Mouse (Mus musculus) heart, embryonic 15.5 days (tissue): Measurements from ENCODE around the gene Cisd3. TPM values are rescaled to one million over a fixed set of nuclear protein-coding genes. Genes with fewer than 3 reads are reported as not detected.
"Not testable (repeated sequence)": the region's sequence is repeated elsewhere in the genome, so short reads cannot be mapped to it uniquely, and the experiment has no call there.

Experiments
- ATAC-seq: fragments of 200-750 bp; cut with Nextera tagmentation; replicated peaks from 2 replicates; pipeline ENCODE4 v1.8.0; 2017; ENCODE audit warnings: low read depth, moderate TSS enrichment; ENCODE audit not compliant: insufficient number of reproducible peaks, insufficient read depth, low FRiP score
- H3K27ac ChIP-seq: fragments of 300-500 bp; sonication (generic); 2 replicates; pipeline ENCODE4 v1.5.1; 2015; ENCODE audit warnings: mild to moderate bottlenecking, inconsistent platforms
- H3K27me3 ChIP-seq: fragments of 300-500 bp; sonication (generic); 2 replicates; pipeline ENCODE4 v1.6.1; 2015; ENCODE audit warnings: inconsistent platforms
- H3K36me3 ChIP-seq: fragments of 300-500 bp; sonication (generic); 2 replicates; pipeline ENCODE4 v1.6.1; 2015; ENCODE audit warnings: mild to moderate bottlenecking, inconsistent platforms
- H3K4me1 ChIP-seq: fragments of 300-500 bp; sonication (generic); replicated peaks from 2 replicates; pipeline ENCODE4 v1.6.1; 2015; ENCODE audit warnings: inconsistent platforms
- H3K4me2 ChIP-seq: fragments of 300-500 bp; sonication (generic); 2 replicates; pipeline ENCODE4 v1.6.1; 2015; ENCODE audit warnings: inconsistent platforms, mild to moderate bottlenecking, moderate library complexity
- H3K4me3 ChIP-seq: fragments of 300-500 bp; sonication (generic); 2 replicates; pipeline ENCODE4 v1.5.1; 2015; ENCODE audit warnings: mild to moderate bottlenecking, inconsistent platforms
- H3K9ac ChIP-seq: fragments of 300-500 bp; sonication (generic); 2 replicates; pipeline ENCODE4 v1.6.1; 2015; ENCODE audit warnings: mild to moderate bottlenecking, inconsistent platforms
- H3K9me3 ChIP-seq: fragments of 300-500 bp; sonication (generic); replicated peaks from 2 replicates; pipeline ENCODE4 v1.6.1; 2016; ENCODE audit warnings: inconsistent platforms
- WGBS: fragments of 180-500 bp; shearing (Covaris S2); methylation state at CpG from one replicate; pipeline ENCODE4 v1.1.7; 2015; ENCODE audit warnings: mixed read lengths; 5-methylcytosine and 5-hydroxymethylcytosine counted together
- polyA plus RNA-seq: library from polyadenylated mRNA; unstranded; fragments of >200 nt; fragmentation: Nextera tagmentation; extraction: Ambion mirVana; gene quantifications from 2 replicates; pipeline ENCODE4 v1.2.1, GENCODE M21; 2015

The Cisd3 gene
- polyA plus RNA-seq, 1 experiment from 2014 or later, result 69.4 TPM

GRCm38 (mm10) chr11:97700746-97701580 is 15.3 kb downstream of the Cisd3 start:
- WGBS, result 18% methylated on average over 30 of the region's 30 CpGs
- peak overlapping the region; percentile 98 for H3K4me2 ChIP-seq
- peak overlapping the region; percentile 86 for H3K4me3 ChIP-seq
- H3K9me3 ChIP-seq, result no peaks in the 10 kb centered on the region
- H3K9ac ChIP-seq, result peak overlapping the region; percentile 86
- H3K36me3 ChIP-seq, result peaks cover 9% of the 10 kb centered on the region; the same call in 1 of the 2 replicates
- peaks cover 51% of the 10 kb centered on the region for H3K4me1 ChIP-seq
- 0 out of 2 replicates have a peak, but pooled peaks have one; percentile 3 for ATAC-seq
- no peaks in the 10 kb centered on the region for H3K27me3 ChIP-seq
- H3K27ac ChIP-seq, result peak overlapping the region; percentile 100

DNA sequence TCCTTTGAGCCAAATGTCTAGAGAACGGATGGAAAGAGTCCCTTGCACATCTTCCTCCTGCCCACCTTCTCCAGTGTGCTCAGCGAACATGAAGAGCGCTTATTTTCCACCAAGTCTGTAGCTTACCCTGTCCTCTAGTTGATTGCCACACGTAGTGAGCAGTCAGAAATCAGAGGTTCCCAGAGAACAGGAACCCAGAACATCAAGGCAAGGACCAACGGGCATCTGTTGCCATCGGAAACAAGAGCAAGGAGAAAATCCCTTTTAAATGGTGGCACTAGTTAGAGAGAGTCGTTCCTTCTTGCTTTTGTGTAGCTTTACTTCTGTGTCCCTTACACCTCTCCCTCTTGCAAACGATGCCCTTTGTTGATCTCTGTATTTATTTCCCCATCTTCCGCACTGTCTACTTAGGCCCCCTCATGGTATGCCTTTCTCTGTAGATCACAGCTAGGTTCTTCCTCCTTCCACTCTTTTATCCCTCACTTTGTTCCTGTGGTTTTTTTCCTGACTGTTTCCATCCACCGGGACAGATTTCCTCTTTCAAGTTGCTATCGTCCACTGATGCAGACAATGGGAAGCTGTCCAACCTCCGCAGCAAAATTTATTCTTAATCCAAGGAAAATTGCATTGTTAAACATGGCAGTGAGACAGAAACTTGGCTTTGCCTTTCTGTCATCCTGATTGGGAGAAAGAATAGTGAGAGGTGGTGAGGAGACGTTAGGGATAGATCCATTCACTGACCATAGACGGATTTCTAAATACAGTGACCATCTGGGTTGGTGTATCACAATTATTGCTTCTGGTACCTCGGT is 16.2 kb downstream of the Cisd3 start:
- no peak for ATAC-seq
- no peaks in the 10 kb centered on the region for H3K9me3 ChIP-seq
- H3K27me3 ChIP-seq, result no peaks in the 10 kb centered on the region
- peaks cover 17% of the 10 kb centered on the region for H3K36me3 ChIP-seq
- 48% methylated on average over 15 of the region's 15 CpGs for WGBS
- peak overlapping the region; percentile 86 for H3K4me3 ChIP-seq
- peaks cover 43% of the 10 kb centered on the region for H3K4me1 ChIP-seq
- peak overlapping the region; percentile 98 for H3K4me2 ChIP-seq
- H3K9ac ChIP-seq, result no peak overlapping the region; the same call in 1 of the 2 replicates
- H3K27ac ChIP-seq, result peak overlapping the region; percentile 100

DNA sequence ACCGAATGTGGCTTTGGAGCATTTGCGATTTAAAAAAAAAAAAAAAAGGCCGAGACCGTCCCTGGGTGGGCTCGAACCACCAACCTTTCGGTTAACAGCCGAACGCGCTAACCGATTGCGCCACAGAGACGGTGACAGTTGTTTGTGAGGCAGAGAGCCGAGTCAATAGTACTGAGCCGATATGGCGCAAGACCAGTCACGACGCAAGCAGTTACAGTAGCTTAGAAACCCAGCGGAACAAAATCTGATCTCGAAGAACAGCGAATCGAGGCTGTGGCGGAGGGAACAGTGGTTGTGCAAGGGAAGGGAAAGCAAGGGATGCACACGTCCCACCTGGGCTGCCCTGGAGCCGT is 16.7 kb downstream of the Cisd3 start:
- no peak for ATAC-seq

DNA sequence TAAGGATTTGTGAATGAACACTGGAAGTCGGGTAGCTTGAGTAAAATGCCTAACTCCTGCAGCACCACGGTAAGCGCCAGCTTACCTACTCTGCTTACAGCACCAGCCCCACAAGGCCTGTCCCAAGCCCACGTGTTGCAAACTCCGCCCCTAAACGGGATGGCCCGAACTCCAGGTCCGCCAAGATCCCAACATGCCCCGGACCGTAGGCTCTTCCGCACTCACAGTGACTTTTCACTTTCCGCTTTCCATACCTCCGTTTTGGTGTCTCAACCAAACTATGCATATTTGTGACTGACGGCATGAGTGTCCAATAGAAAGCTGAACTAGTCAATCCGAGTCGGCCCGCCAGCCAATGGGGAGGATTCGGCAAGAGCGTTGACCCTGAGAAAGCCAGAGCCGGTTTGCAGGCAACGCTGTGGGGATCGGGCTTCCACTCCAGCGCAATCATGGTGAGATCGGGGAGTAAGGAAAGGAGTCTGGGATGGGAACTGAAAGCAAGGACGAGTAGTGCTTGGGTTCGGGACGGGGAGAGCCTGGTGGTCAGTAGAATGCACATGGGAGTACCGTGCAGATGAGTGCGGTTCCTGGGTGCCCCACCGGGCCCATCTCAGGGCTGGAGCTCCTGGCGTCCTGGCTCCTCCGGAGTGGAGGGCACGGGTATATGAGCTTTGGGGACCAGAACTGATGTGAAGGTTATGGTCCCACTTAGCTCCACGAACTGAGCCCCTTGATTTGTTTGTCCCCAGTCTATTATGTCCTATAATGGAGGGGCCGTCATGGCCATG is 17.6 kb downstream of the Cisd3 start, which contains the start of gene Psmb3:
Gene Psmb3 (plus strand): TSS at position 361 of the 788 bp plus-strand sequence.
- Histone ChIP-seq H3K9ac (peak within 1 kb of the TSS; percentile 87), H3K27ac (peak within 1 kb of the TSS; percentile 100), H3K4me1 (peaks cover 28% of the 10 kb centered on the region), H3K9me3 (no peaks in the 10 kb centered on the region), H3K36me3 (peaks cover 32% of the 10 kb centered on the region), H3K27me3 (no peaks in the 10 kb centered on the region), H3K4me3 (peak within 1 kb of the TSS; percentile 86), H3K4me2 (peak within 1 kb of the TSS; percentile 98)
- peak; percentile 86 for ATAC-seq
- WGBS, result under 1% methylated on average over 35 of the region's 35 CpGs

More for the DNA sequence above, 16.7 kb downstream of the Cisd3 start:
- Histone ChIP-seq H3K4me3 (peak overlapping the region; percentile 86), H3K4me2 (peak overlapping the region; percentile 98), H3K27me3 (no peaks in the 10 kb centered on the region), H3K4me1 (peaks cover 37% of the 10 kb centered on the region), H3K9me3 (no peaks in the 10 kb centered on the region), H3K36me3 (peaks cover 23% of the 10 kb centered on the region), H3K27ac (peak overlapping the region; percentile 100), H3K9ac (peak overlapping the region; percentile 71)
- WGBS, result under 1% methylated on average over 24 of the region's 24 CpGs

DNA sequence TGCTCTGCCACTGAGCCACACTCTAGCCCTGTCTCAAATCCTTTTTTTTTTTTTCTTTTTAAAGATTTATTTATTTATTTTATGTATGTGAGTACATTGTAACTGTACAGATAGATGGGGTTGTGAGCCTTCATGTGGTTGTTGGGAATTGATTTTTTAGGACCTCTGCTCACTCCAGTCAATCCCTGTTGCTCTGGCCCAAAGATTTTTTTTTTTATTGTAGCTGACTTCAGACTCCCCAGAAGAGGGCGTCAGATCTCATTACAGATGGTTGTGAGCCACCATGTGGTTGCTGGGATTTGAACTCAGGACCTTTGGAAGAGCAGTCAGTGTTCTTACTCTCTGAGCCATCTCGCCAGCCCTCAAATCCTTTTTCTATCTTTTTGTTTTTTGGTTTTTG is 24.4 kb downstream of the Cisd3 start:
- peaks cover 62% of the 10 kb centered on the region for H3K36me3 ChIP-seq
- 83% methylated on average over 2 of the region's 2 CpGs for WGBS
- H3K9me3 ChIP-seq, H3K4me2 ChIP-seq, H3K27me3 ChIP-seq, ATAC-seq, H3K4me3 ChIP-seq, H3K27ac ChIP-seq, H3K9ac ChIP-seq: not testable (repeated sequence)
- H3K4me1 ChIP-seq, result peaks cover 14% of the 10 kb centered on the region

GRCm38 (mm10) chr11:97711200-97711900 is 25.7 kb downstream of the Cisd3 start:
- Histone ChIP-seq H3K27ac (no peak overlapping the region), H3K4me1 (peaks cover 16% of the 10 kb centered on the region), H3K9me3 (no peaks in the 10 kb centered on the region), H3K4me2 (no peak overlapping the region), H3K9ac (no peak overlapping the region), H3K4me3 (no peak overlapping the region), H3K27me3 (no peaks in the 10 kb centered on the region), H3K36me3 (peaks cover 52% of the 10 kb centered on the region)
- WGBS, result 78% methylated on average over 13 of the region's 13 CpGs
- ATAC-seq, result no peak

- Histone ChIP-seq H3K27me3 (no peaks in the 10 kb centered on the region), H3K4me3 (no peak overlapping the region), H3K4me1 (peaks cover 16% of the 10 kb centered on the region), H3K36me3 (peaks cover 46% of the 10 kb centered on the region), H3K27ac (no peak overlapping the region), H3K9ac (no peak overlapping the region), H3K4me2 (no peak overlapping the region), H3K9me3 (no peaks in the 10 kb centered on the region)
- no peak for ATAC-seq
- WGBS, result 90% methylated on average over 15 of the region's 15 CpGs
Measured at GRCm38 (mm10) chr11:97712286-97712685, 26.7 kb downstream of the Cisd3 start.

GRCm38 (mm10) chr11:97713896-97714295 is 28.3 kb downstream of the Cisd3 start:
- Histone ChIP-seq H3K36me3 (peaks cover 39% of the 10 kb centered on the region), H3K4me3 (no peak overlapping the region), H3K9me3 (no peaks in the 10 kb centered on the region), H3K9ac (no peak overlapping the region), H3K27me3 (no peaks in the 10 kb centered on the region), H3K27ac (0 out of 2 replicates have a peak overlapping the region, but pooled peaks have one; percentile 9), H3K4me1 (peaks cover 16% of the 10 kb centered on the region), H3K4me2 (no peak overlapping the region)
- WGBS, result 64% methylated on average over 8 of the region's 8 CpGs
- no peak for ATAC-seq

GRCm38 (mm10) chr11:97714356-97714755 is 28.7 kb downstream of the Cisd3 start:
- H3K4me2 ChIP-seq, result no peak overlapping the region
- H3K4me3 ChIP-seq, result no peak overlapping the region
- no peaks in the 10 kb centered on the region for H3K27me3 ChIP-seq
- H3K36me3 ChIP-seq, result peaks cover 39% of the 10 kb centered on the region
- peak overlapping the region; percentile 9; the same call in 1 of the 2 replicates for H3K27ac ChIP-seq
- ATAC-seq, result no peak
- H3K9me3 ChIP-seq, result no peaks in the 10 kb centered on the region
- WGBS, result 96% methylated on average over 3 of the region's 3 CpGs
- peaks cover 16% of the 10 kb centered on the region for H3K4me1 ChIP-seq
- no peak overlapping the region for H3K9ac ChIP-seq
